Mouse (Mus musculus) CH12.LX (cell line): ENCODE measurements at regions not wholly inside any gene's neighbourhood (a gene's known extent, or its start where the extent isn't known, plus 50 kb on each side); places are given as distances from the start of the nearest gene placed in this dataset.

Experiments
- DNase-seq: peaks from one replicate; pipeline ENCODE4 v3.0.0-alpha.2; 2013; ENCODE audit errors: extremely low read depth
- H3K27ac ChIP-seq: 2 replicates; pipeline ENCODE4 v1.5.1; 2012; ENCODE audit warnings: low read depth, mild to moderate bottlenecking, control low read depth, moderate library complexity; ENCODE audit not compliant: insufficient read depth
- H3K27me3 ChIP-seq: replicated peaks from 2 replicates; pipeline ENCODE3; 2012; ENCODE audit warnings: inconsistent platforms
- H3K36me3 ChIP-seq, 2 experiments: replicated peaks in 1 of 2; 2 replicates each; pipeline versions ENCODE3 to v1.6.1; 2012; ENCODE audit warnings: inconsistent platforms in 1 of 2, low read length in 1 of 2, mild to moderate bottlenecking in 1 of 2, mixed read lengths in 1 of 2, moderate library complexity in 1 of 2; ENCODE audit not compliant: control insufficient read depth in 1 of 2, insufficient read depth in 1 of 2
- H3K4me1 ChIP-seq, 2 experiments: 2 replicates each; pipeline ENCODE4 v1.6.1; 2012; ENCODE audit warnings: inconsistent platforms in 1 of 2, moderate library complexity in 1 of 2; ENCODE audit not compliant: insufficient read depth in 2 of 2, control insufficient read depth in 1 of 2
- H3K4me2 ChIP-seq: 2 replicates; pipeline ENCODE4 v1.6.1; 2012; ENCODE audit warnings: low read depth, mild to moderate bottlenecking, control low read depth; ENCODE audit not compliant: poor library complexity, insufficient read depth, severe bottlenecking
- H3K4me3 ChIP-seq, 3 experiments: fragments of 150-350 bp in 1 of 3; sonication (generic) in 1 of 3; replicated peaks in 1 of 3; 2 replicates each; pipeline versions ENCODE3 to v1.5.1; 2011 to 2012; ENCODE audit warnings: low read depth in 2 of 3, low read length in 2 of 3, mild to moderate bottlenecking in 2 of 3, moderate library complexity in 2 of 3, control low read depth in 1 of 3, improper control_type of control experiment in 1 of 3, inconsistent platforms in 1 of 3, mixed read lengths in 1 of 3; ENCODE audit not compliant: poor library complexity in 1 of 3
- H3K79me2 ChIP-seq: replicated peaks from 2 replicates; pipeline ENCODE4 v1.6.1; 2012; ENCODE audit warnings: mild to moderate bottlenecking, moderate library complexity; ENCODE audit not compliant: control insufficient read depth, poor library complexity, insufficient read depth, severe bottlenecking; ENCODE audit errors: extremely low read depth
- H3K9ac ChIP-seq: 2 replicates; pipeline ENCODE4 v1.6.1; 2012; ENCODE audit warnings: low read depth, mild to moderate bottlenecking, control low read depth, moderate library complexity; ENCODE audit not compliant: insufficient read depth
- H3K9me3 ChIP-seq: replicated peaks from 2 replicates; pipeline ENCODE3; 2012; ENCODE audit warnings: low read length, inconsistent platforms, mixed read lengths
- BHLHE40 ChIP-seq: IDR thresholded peaks from 2 replicates; pipeline ENCODE4 v1.6.1; 2011; ENCODE audit warnings: mild to moderate bottlenecking, low read depth, low read length, improper control_type of control experiment
- CHD2 ChIP-seq: IDR thresholded peaks from 2 replicates; pipeline ENCODE4 v1.6.1; 2011; ENCODE audit warnings: low read length, improper control_type of control experiment
- E2F4 ChIP-seq: IDR thresholded peaks from 2 replicates; pipeline ENCODE4 v1.6.1; 2011; ENCODE audit warnings: low read depth, low read length, improper control_type of control experiment; ENCODE audit not compliant: insufficient replicate concordance
- ELF1 ChIP-seq: IDR thresholded peaks from 2 replicates; pipeline ENCODE4 v1.6.1; 2014; ENCODE audit warnings: low read depth, mild to moderate bottlenecking, inconsistent platforms, low read length, improper control_type of control experiment
- EP300 ChIP-seq: IDR thresholded peaks from 2 replicates; pipeline ENCODE4 v1.6.1; 2011; ENCODE audit warnings: low read length, improper control_type of control experiment
- ETS1 ChIP-seq: conservative IDR thresholded peaks from 2 replicates; pipeline ENCODE4 v1.6.1; 2012; ENCODE audit warnings: low read depth, mild to moderate bottlenecking, inconsistent platforms, low read length, improper control_type of control experiment, moderate library complexity
- GABPA ChIP-seq: IDR thresholded peaks from 2 replicates; pipeline ENCODE4 v1.6.1; 2012; ENCODE audit warnings: low read depth, low read length, improper control_type of control experiment, inconsistent platforms; ENCODE audit not compliant: insufficient replicate concordance
- IRF4 ChIP-seq: IDR thresholded peaks from 2 replicates; pipeline ENCODE4 v1.6.1; 2014; ENCODE audit warnings: low read depth, mild to moderate bottlenecking, inconsistent platforms, low read length, improper control_type of control experiment
- JUND ChIP-seq: conservative IDR thresholded peaks from 2 replicates; pipeline ENCODE4 v1.6.1; 2011; ENCODE audit warnings: low read depth, low read length, improper control_type of control experiment
- KAT2A ChIP-seq: IDR thresholded peaks from 2 replicates; pipeline ENCODE4 v1.6.1; 2012; ENCODE audit warnings: low read length, improper control_type of control experiment, inconsistent platforms; ENCODE audit not compliant: insufficient replicate concordance
- MAFK ChIP-seq: IDR thresholded peaks from 2 replicates; pipeline ENCODE4 v1.6.1; 2011; ENCODE audit warnings: low read length, improper control_type of control experiment; ENCODE audit not compliant: insufficient replicate concordance
- MAX ChIP-seq: IDR thresholded peaks from 2 replicates; pipeline ENCODE4 v1.6.1; 2011; ENCODE audit warnings: low read length, improper control_type of control experiment
- NELFE ChIP-seq: IDR thresholded peaks from 2 replicates; pipeline ENCODE4 v1.6.1; 2011; ENCODE audit warnings: low read depth, low read length, improper control_type of control experiment
- POLR2AphosphoS2 ChIP-seq: IDR thresholded peaks from 2 replicates; pipeline ENCODE4 v1.6.1; 2011; ENCODE audit warnings: low read depth, low read length, improper control_type of control experiment
- RAD21 ChIP-seq: IDR thresholded peaks from 2 replicates; pipeline ENCODE4 v1.6.1; 2011; ENCODE audit warnings: low read depth, mild to moderate bottlenecking, low read length, improper control_type of control experiment, moderate library complexity
- SIN3A ChIP-seq: IDR thresholded peaks from 2 replicates; pipeline ENCODE4 v1.6.1; 2012; ENCODE audit warnings: low read length, improper control_type of control experiment, inconsistent platforms
- SMC3 ChIP-seq: IDR thresholded peaks from 2 replicates; pipeline ENCODE4 v1.6.1; 2011; ENCODE audit warnings: low read depth, low read length, improper control_type of control experiment
- TBP ChIP-seq: conservative IDR thresholded peaks from 2 replicates; pipeline ENCODE4 v1.6.1; 2011; ENCODE audit warnings: low read depth, low read length, improper control_type of control experiment
- TCF12 ChIP-seq: IDR thresholded peaks from 2 replicates; pipeline ENCODE4 v1.6.1; 2014; ENCODE audit warnings: low read depth, mild to moderate bottlenecking, inconsistent platforms, low read length, improper control_type of control experiment
- USF2 ChIP-seq: conservative IDR thresholded peaks from 2 replicates; pipeline ENCODE4 v1.6.1; 2011; ENCODE audit warnings: low read depth, low read length, improper control_type of control experiment
- ZC3H11A ChIP-seq: IDR thresholded peaks from 2 replicates; pipeline ENCODE4 v1.6.1; 2012; ENCODE audit warnings: low read depth, mild to moderate bottlenecking, inconsistent platforms, low read length, improper control_type of control experiment
- ZMIZ1 ChIP-seq: IDR thresholded peaks from 2 replicates; pipeline ENCODE4 v1.6.1; 2012; ENCODE audit warnings: low read depth, mild to moderate bottlenecking, inconsistent platforms, low read length, improper control_type of control experiment
- ZNF384 ChIP-seq: IDR thresholded peaks from 2 replicates; pipeline ENCODE4 v1.6.1; 2012; ENCODE audit warnings: low read depth, low read length, improper control_type of control experiment, inconsistent platforms
- dilution Hi-C: fragments of 300-500 bp; cut with MboI; formaldehyde crosslinking; loops from 2 replicates; pipeline ENCODE4 v1.14.3; 2020; ENCODE audit warnings: low sequenced_read_pairs; ENCODE audit not compliant: extremely low pct_unique_long_range_greater_than_20kb, extremely low pct_ligation_motif_present
- in situ Hi-C: fragments of 300-500 bp; cut with MboI; formaldehyde crosslinking; loops from 3 replicates; pipeline ENCODE4 v1.14.3; 2019; ENCODE audit warnings: low sequenced_read_pairs, low pct_ligation_motif_present, low pct_unique_long_range_greater_than_20kb, mixed read lengths

GRCm38 (mm10) chr1:80969927-80970326 lies 106.8 kb upstream of the Nyap2 start:
- Histone ChIP-seq H3K4me1 (peaks cover 0 to 3% of the 10 kb centered on the region in 2 experiments; a peak in 2 of 4 replicates), H3K9ac (no peak overlapping the region), H3K79me2 (no peaks in the 10 kb centered on the region), H3K9me3 (no peaks in the 10 kb centered on the region), H3K4me2 (no peak overlapping the region), H3K4me3 (no peak overlapping the region), H3K27me3 (no peaks in the 10 kb centered on the region), H3K36me3 (no peaks in the 10 kb centered on the region), H3K27ac (no peak overlapping the region)
- dilution Hi-C loops: no loop called here
- no peak for TF ChIP-seq EP300
- no peak for TF ChIP-seq POLR2AphosphoS2
- no peak for TF ChIP-seq CHD2
- TF ChIP-seq BHLHE40: no peak
- TF ChIP-seq RAD21: no peak
- no peak for TF ChIP-seq MAX
- no peak for TF ChIP-seq SIN3A
- no peak for DNase-seq
- in situ Hi-C loops: no loop called here

- Histone ChIP-seq H3K36me3 (no peaks in the 10 kb centered on the region), H3K79me2 (no peaks in the 10 kb centered on the region), H3K27ac (no peak overlapping the region), H3K27me3 (no peaks in the 10 kb centered on the region), H3K4me3 (no peak overlapping the region), H3K4me2 (no peak overlapping the region), H3K4me1 (peaks cover 0 to 3% of the 10 kb centered on the region in 2 experiments; a peak in 2 of 4 replicates), H3K9me3 (no peaks in the 10 kb centered on the region), H3K9ac (no peak overlapping the region)
- TF ChIP-seq GABPA: no peak
- TF ChIP-seq ETS1: no peak
- TF ChIP-seq JUND: no peak
- TF ChIP-seq NELFE: no peak
- TF ChIP-seq BHLHE40: no peak
- no peak for TF ChIP-seq ELF1
- TF ChIP-seq USF2: no peak
- TF ChIP-seq TCF12: no peak
- no peak for TF ChIP-seq SIN3A
- TF ChIP-seq SMC3: no peak
- TF ChIP-seq E2F4: no peak
- TF ChIP-seq TBP: no peak
- no peak for TF ChIP-seq KAT2A
- no peak for TF ChIP-seq ZNF384
- TF ChIP-seq IRF4: no peak
- TF ChIP-seq ZC3H11A: no peak
- TF ChIP-seq ZMIZ1: no peak
- TF ChIP-seq MAFK: no peak
- TF ChIP-seq CHD2: no peak
- TF ChIP-seq POLR2AphosphoS2: no peak
- dilution Hi-C loops (no loop called here), in situ Hi-C loops (no loop called here)
- no peak for DNase-seq
Observed at GRCm38 (mm10) chr1:80969194-80969593, 107.6 kb upstream of the Nyap2 start.
